Mouse (Mus musculus) midbrain, embryonic 11.5 days (tissue): ENCODE data around the gene Mroh9. TPM values are rescaled to one million over a fixed set of nuclear protein-coding genes. Genes with fewer than 3 reads are reported as not detected.

Source experiments
- ATAC-seq: fragments of 200-750 bp; cut with Nextera tagmentation; 2 replicates; pipeline ENCODE4 v1.8.0; 2017; ENCODE audit warnings: moderate TSS enrichment, moderate library complexity; ENCODE audit not compliant: low FRiP score
- DNase-seq: peaks from one replicate; pipeline ENCODE4 v3.0.0; 2015; ENCODE audit warnings: low spot score; ENCODE audit errors: missing footprints
- H3K27ac ChIP-seq: fragments of 300-500 bp; sonication (generic); 2 replicates; pipeline ENCODE4 v1.5.1; 2014; ENCODE audit warnings: low read depth, low read length
- H3K27me3 ChIP-seq: fragments of 300-500 bp; sonication (generic); 2 replicates; pipeline ENCODE4 v1.6.1; 2014; ENCODE audit warnings: mild to moderate bottlenecking, low read length, moderate library complexity, mixed read lengths; ENCODE audit not compliant: control insufficient read depth, insufficient read depth
- H3K36me3 ChIP-seq: fragments of 300-500 bp; sonication (generic); 2 replicates; pipeline ENCODE4 v1.6.1; 2014; ENCODE audit warnings: mild to moderate bottlenecking, low read length, moderate library complexity, mixed read lengths; ENCODE audit not compliant: control insufficient read depth, insufficient read depth
- H3K4me1 ChIP-seq: fragments of 300-500 bp; sonication (generic); 2 replicates; pipeline ENCODE4 v1.6.1; 2014; ENCODE audit warnings: low read length; ENCODE audit not compliant: control insufficient read depth, insufficient read depth
- H3K4me2 ChIP-seq: fragments of 300-500 bp; sonication (generic); 2 replicates; pipeline ENCODE4 v1.6.1; 2014; ENCODE audit warnings: mild to moderate bottlenecking, moderate library complexity
- H3K4me3 ChIP-seq: fragments of 300-500 bp; sonication (generic); 2 replicates; pipeline ENCODE4 v1.5.1; 2014; ENCODE audit warnings: low read depth, low read length
- H3K9ac ChIP-seq: fragments of 300-500 bp; sonication (generic); 2 replicates; pipeline ENCODE4 v1.6.1; 2014; ENCODE audit warnings: low read length
- H3K9me3 ChIP-seq: fragments of 300-500 bp; sonication (generic); 2 replicates; pipeline ENCODE4 v1.6.1; 2016; ENCODE audit warnings: low read length; ENCODE audit not compliant: control insufficient read depth
- WGBS: fragments of 180-500 bp; shearing (Covaris S2); extraction: QIAGEN DNeasy Blood & Tissue Kit; methylation state at CpG from one replicate; pipeline ENCODE4 v1.1.7; 2014; 5-methylcytosine and 5-hydroxymethylcytosine counted together
- polyA plus RNA-seq: library from polyadenylated mRNA; unstranded; fragments of >200 nt; fragmentation: Nextera tagmentation; extraction: Ambion mirVana; gene quantifications from 2 replicates; pipeline ENCODE4 v1.2.1, GENCODE M21; 2014

Mroh9 gene
- polyA plus RNA-seq, 1 experiment from 2014 or later: not detected

GRCm38 (mm10) chr1:162987546-162987945, 97.9 kb downstream of the Mroh9 start:
- H3K4me1 ChIP-seq: no peaks in the 10 kb centered on the region
- no peak overlapping the region for H3K27ac ChIP-seq
- ATAC-seq: no peak
- DNase-seq: no peak
- no peak overlapping the region for H3K9ac ChIP-seq
- H3K9me3 ChIP-seq: no peaks in the 10 kb centered on the region
- no peak overlapping the region for H3K4me2 ChIP-seq
- no peak overlapping the region for H3K4me3 ChIP-seq
- no peaks in the 10 kb centered on the region for H3K27me3 ChIP-seq
- 91% methylated on average over 3 of the region's 3 CpGs for WGBS
- no peaks in the 10 kb centered on the region for H3K36me3 ChIP-seq

GRCm38 (mm10) chr1:162986777-162987176, 98.7 kb downstream of the Mroh9 start:
- 88% methylated on average over 1 of the region's 1 CpGs for WGBS
- no peak overlapping the region for H3K4me3 ChIP-seq
- no peaks in the 10 kb centered on the region for H3K27me3 ChIP-seq
- H3K27ac ChIP-seq: no peak overlapping the region
- H3K4me2 ChIP-seq: no peak overlapping the region
- no peaks in the 10 kb centered on the region for H3K4me1 ChIP-seq
- no peaks in the 10 kb centered on the region for H3K36me3 ChIP-seq
- DNase-seq (no peak), ATAC-seq (no peak)
- no peak overlapping the region for H3K9ac ChIP-seq
- no peaks in the 10 kb centered on the region for H3K9me3 ChIP-seq

GRCm38 (mm10) chr1:162986121-162986748, 99.2 kb downstream of the Mroh9 start:
- Histone ChIP-seq H3K4me1 (no peaks in the 10 kb centered on the region), H3K4me2 (no peak overlapping the region), H3K9ac (no peak overlapping the region), H3K27ac (no peak overlapping the region), H3K4me3 (no peak overlapping the region), H3K27me3 (no peaks in the 10 kb centered on the region), H3K9me3 (no peaks in the 10 kb centered on the region), H3K36me3 (no peaks in the 10 kb centered on the region)
- 82% methylated on average over 2 of the region's 2 CpGs for WGBS
- no peak for DNase-seq
- no peak for ATAC-seq

- Histone ChIP-seq H3K4me2 (no peak within 1 kb of the TSS), H3K36me3 (no peaks in the 10 kb centered on the region), H3K4me1 (no peaks in the 10 kb centered on the region), H3K9me3 (no peaks in the 10 kb centered on the region), H3K9ac (no peak within 1 kb of the TSS), H3K27ac (no peak within 1 kb of the TSS), H3K4me3 (no peak within 1 kb of the TSS), H3K27me3 (no peaks in the 10 kb centered on the region)
- 68% methylated on average over 1 of the region's 1 CpGs for WGBS
- DNase-seq (no peak), ATAC-seq (no peak)
These were observed 101.0 kb downstream of the Mroh9 start, which contains the start of gene Fmo3 for GRCm38 (mm10) chr1:162984428-162984827. TSS of gene Fmo3 (minus strand) at chr1:162984528.

Other genes with a start within 250 kb of the Mroh9 start
- gene Fmo1, start 219.1 kb downstream of the Mroh9 start, polyA plus RNA-seq: 26.5 and 30.8 TPM in 2 replicates
- not detected in 2 replicates for gene Fmo2, start 186.9 kb downstream of the Mroh9 start, polyA plus RNA-seq
- not detected in 2 replicates for gene Fmo6, start 148.2 kb downstream of the Mroh9 start, polyA plus RNA-seq
- gene Fmo3, start 101.1 kb downstream of the Mroh9 start, polyA plus RNA-seq: not detected in 2 replicates
- gene Prrx1, start 228.0 kb upstream of the Mroh9 start, polyA plus RNA-seq: 14.2 and 16.5 TPM in 2 replicates